Mouse (Mus musculus): ENCODE data around the gene Anxa5. TPM values are rescaled to one million over a fixed set of nuclear protein-coding genes. Genes with fewer than 3 reads are reported as not detected.

Anxa5 gene
- total RNA-seq, 2 experiments from 2014 or later, result 250 to 254 TPM

DNA sequence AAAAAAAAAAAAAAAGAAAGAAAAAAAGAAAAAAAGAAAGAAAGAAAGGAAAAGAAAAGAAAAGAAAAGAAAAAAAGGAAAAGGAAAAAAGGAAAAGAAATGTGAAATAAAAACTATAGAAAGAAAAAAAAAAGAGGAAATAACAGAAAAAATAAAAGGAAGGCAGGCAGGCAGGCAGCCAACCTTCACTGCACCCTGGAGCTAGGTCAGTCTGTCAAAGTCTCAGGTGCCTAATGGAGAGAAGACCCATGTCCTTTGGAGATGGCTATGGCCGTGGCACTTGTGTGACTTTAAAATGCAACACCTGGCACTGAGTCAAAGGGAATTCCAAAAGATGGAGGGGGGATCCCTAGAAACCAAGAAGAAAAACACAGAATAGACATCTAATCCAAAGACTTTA lies 12.7 kb upstream of the Anxa5 start:
- DNase-seq, result no peak

GRCm38 (mm10) chr3:36486881-36487280 lies 11.2 kb upstream of the Anxa5 start:
- no peak for DNase-seq

GRCm38 (mm10) chr3:36486176-36486575 lies 10.5 kb upstream of the Anxa5 start:
- DNase-seq, result no peak

GRCm38 (mm10) chr3:36484292-36484691 lies 8.6 kb upstream of the Anxa5 start:
- DNase-seq, result no peak

DNA sequence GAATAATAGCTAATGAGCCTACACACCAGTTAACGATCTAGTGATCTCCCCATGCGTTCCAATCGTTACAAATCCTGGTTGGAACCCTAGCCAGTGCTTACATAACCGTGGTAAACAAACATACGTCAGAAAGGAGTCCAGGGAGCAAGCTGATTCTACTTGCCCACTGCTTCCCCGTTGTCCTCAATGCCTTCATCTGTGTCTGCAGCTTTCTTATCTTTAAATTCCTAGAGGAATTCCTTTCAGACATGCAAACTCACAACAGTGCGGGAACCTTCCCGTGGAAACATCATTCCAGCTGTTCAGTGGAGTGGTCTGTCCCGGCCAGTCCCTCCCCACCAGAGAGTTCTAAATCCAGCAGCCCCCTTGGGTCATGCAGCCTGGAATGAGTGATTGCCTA lies 7.2 kb upstream of the Anxa5 start:
- no peak for DNase-seq

DNA sequence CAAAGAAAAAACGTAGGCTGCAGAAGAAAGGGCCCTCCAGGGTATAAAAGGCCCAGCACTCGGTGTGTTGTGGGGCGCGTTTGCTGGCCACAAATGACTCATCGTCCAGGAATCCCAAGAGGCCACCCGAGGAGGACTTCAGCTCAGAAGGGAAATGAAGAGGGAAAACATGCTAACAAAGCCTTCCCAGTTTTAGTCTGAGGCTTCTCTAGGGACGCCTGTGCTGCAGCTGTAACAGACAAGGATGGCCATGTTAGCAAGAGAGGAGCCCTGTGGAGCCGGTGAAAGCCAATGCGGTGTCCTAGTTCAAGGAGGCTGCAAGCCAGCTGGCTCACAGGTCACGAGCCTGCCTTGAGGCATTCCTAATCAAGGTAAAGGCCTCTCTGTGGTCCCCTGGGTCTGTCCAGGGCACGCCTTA lies 6.1 kb upstream of the Anxa5 start:
- DNase-seq, result peak; percentile 73

GRCm38 (mm10) chr3:36480486-36480885 lies 4.8 kb upstream of the Anxa5 start:
- no peak for DNase-seq

- no peak for DNase-seq
These were observed 3.1 kb upstream of the Anxa5 start for GRCm38 (mm10) chr3:36478776-36479175.

GRCm38 (mm10) chr3:36476261-36477155 lies 814 bp upstream of the Anxa5 start:
- peak; percentile 35 for DNase-seq

DNA sequence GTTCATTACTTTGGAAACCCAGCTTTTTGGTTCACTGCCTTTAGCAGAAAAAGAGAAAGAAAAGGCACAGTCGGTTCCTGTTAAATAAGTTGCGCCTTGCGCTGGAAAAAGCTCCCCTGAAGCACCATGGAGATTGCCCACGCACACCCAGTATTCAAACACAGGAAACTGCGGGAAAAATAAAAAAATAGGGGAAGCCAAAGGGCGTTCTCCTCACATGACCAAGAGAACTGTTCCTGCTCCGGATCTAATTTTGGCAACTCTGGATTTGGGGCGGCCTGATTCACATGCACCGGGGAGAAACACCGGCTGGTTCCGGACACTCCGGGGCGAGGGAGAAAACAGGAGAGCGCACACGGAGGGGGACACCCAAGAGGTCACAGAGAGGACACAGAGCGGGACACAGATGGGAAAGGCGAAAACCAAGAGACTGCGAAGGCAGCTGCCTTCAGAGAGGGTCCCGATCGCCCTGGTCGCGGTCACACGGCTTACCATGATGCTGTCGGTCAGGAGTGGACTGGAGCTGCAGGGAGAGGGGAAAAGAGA lies 683 bp downstream of the Anxa5 start:
- peak; percentile 64 for DNase-seq

- no peak for DNase-seq
These were observed 1.3 kb downstream of the Anxa5 start for GRCm38 (mm10) chr3:36474421-36474820.

- no peak for DNase-seq
These were observed 2.5 kb downstream of the Anxa5 start for GRCm38 (mm10) chr3:36473222-36473621.

DNA sequence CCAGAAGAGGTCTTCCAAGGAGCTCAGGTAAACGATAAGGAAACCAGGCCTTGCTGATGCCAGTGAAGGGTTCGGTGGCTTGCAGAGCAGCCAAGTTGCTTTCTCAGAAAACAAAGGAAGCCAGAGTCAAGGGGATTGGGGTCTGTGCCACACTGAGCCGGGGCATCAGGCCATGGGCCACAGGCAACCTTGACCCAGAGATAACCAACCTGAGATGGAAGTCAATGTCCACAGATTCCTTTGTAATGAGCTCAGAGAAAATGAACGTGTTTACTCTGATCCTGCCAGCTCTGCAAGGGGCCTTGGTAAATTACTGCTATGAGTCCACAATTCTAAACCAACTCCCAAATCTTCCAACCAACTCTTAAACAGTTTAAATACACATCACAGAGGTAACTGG lies 3.8 kb downstream of the Anxa5 start:
- no peak for DNase-seq

- no peak for DNase-seq
These were observed 6.8 kb downstream of the Anxa5 start for GRCm38 (mm10) chr3:36468871-36469270.

- no peak for DNase-seq
These were observed 8.1 kb downstream of the Anxa5 start for GRCm38 (mm10) chr3:36467632-36468031.

DNA sequence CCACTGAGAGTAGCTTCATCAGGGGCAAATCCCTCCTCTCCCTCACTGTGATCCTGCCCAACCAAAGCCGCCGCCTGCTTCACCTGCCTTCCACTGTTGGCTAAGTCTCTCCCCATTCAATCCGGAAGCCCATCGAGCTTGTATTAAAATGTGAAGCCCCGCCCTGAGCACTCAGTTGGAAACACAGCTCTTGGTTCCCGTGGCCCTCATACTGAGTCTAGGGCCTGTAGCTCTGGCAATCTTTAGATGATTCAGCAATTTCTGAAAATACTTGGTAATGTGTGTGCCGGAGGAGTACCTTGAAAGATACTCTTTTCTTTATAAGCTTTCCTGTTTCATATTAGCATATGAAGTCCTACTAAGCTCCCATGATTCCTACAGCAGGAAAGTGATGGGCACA lies 10.2 kb downstream of the Anxa5 start:
- no peak for DNase-seq

DNA sequence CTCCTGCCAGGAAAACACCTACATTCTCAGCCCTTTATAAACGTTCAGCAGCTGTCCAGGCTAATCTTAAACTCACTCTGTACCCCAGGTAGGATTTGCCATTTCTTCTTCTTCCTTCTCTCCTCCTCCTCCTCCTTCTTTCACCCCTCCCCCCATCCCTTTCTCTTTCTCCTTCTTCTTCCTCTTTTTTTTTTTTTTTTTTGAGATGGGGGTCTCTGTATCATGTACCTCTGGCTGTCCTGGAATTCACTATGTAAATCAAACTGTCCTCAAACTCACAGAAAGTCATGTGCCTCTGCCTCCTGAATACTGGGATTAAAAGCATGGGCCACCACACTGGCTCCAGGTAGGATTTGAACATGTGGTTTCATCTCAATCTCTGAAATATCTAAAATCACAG lies 13.3 kb downstream of the Anxa5 start:
- no peak for DNase-seq

DNA sequence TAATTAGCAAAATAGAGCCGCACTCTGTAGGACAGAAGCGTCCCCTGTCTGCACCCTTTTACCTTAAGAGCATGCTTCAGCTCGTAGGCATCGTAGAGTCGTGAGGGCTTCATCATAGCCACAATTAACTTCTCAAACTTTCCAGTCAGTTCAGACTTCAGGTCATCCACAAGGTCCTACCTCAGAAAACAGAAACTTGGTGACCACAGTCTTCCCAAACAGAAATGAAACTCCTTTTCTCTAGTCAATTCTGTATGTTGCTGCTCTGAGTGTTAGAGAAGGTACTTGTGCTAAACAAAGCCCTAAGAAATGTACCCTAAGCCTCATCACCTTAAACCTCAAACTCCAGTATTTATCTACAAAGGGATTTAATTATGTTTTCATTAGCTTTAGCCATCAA lies 13.9 kb downstream of the Anxa5 start:
- no peak for DNase-seq

- DNase-seq, result no peak
These were observed 15.0 kb downstream of the Anxa5 start for GRCm38 (mm10) chr3:36460717-36461116.

DNA sequence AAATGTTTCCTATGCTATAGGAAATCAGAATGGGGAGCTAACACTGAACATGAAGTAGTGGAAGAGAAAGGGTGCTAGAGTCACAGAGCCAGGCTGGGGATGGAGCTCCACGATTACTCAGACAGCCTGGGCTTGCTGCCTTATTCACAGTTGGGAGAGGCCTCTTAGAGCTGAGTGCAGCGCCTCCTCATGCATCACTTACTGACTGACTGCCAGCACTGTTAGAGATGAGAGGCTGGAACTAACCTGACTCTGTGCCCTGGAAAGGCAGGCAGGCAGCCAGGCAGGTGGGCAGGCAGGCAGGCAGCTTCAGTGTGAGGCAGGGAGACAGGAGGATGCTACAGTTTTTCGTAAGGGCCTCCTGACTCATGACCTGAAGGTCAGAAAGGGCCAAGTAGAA lies 20.1 kb downstream of the Anxa5 start:
- DNase-seq, result no peak

DNA sequence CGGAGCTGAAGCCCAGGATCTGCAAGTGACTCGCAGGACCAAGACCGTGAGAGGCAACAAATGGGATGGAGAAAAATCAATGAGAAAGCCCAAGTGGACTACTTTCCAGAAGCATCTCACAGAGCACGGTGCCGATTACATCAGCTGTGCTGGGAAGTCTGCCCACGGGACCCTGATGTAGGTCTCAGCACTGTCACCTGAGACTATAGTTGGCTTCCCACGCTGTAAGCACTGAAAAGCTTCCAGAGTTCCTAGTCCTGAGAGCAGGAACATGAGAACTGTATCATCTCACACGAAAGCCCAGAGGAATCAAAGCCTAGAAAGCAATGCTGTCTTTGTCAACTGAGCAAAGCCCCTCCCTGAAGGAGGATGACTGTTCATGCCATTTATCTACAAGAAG lies 20.6 kb downstream of the Anxa5 start:
- DNase-seq, result no peak

- no peak for DNase-seq
These were observed 23.2 kb downstream of the Anxa5 start for GRCm38 (mm10) chr3:36452502-36452901.

- peak; percentile 58 for DNase-seq
These were observed 26.2 kb downstream of the Anxa5 start for GRCm38 (mm10) chr3:36449292-36450165.

Measured in heart, postnatal 4 days (tissue).